Mouse (Mus musculus): ENCODE measurements around the gene Chst8.
A peak's percentile ranks its signal among the peaks of the same experiment; 100 is the strongest.

Gene Chst8

DNA sequence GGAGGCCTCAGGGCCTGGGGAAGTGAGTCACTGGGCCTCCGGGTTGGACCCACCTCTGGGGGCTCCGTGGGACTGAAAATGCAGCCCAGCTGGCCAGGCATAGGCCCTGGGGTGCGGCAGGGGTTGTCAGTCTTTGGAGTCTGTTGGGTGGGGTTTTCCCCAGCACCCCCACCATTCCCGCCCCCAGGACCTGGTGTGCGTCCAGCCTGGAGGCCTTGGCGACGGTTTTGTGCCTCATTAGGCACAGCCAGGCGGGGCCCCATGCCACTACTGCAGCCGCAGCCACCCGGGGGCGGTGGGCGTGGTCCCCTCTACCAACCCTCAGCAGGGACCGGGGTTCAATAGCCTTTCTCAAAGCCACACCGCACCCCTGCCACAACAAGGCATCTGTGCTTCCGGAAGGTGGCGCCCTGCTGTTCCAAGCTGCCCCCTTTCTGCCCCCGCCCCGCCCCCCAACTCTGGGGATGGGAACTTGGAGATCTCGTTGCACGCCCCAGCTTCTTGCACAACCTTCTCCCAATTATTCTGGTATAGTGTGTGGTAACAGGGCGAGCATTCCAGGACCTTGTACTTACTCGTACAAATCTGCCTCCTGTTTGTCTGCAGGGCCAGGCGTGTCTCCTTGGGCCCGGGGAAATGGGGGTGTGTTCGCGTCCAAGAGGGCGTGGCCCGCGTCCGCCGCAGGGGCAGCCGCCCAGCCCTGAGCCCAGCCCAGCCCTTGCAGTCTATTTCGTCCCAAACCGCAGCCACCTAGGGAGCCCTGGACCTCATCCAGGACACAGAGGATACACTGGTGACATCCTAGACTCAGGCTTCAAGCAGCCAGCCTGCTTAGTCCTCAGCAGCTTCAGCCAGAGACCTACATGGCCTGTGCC is 182.1 kb downstream of the Chst8 start:
- peak; percentile 71 for DNase-seq (ENCODE audit: low read depth, low spot score)

DNA sequence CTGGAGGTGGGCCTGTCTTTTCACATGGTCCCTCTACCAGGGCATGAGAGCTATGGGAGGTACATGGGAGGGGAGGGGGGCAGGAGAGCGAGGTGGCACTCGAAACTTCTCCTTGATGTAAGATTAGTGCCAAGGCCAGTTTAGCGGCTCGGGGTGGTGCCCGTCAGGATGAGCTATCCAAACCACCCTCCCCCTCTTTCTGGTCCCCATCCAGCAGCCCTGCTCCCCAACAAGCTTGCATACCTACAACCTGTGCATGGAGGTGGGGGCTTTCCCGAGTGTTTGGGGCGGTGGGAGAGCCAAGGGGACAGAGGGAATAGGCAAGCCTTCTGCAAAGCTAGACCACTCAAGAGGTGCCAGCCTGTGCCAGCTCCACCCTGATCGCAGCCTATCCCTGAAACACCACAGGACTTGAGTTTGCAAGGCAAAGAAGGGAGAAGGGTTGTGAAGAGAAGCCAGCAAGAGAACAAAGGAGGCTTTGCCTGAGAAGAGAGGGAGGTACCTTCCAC is 182.8 kb downstream of the Chst8 start:
- no peak for DNase-seq (ENCODE audit: low read depth, low spot score)
